Mouse (Mus musculus): ENCODE results near the gene Erc1.
"Not testable (repeated sequence)": the region's sequence is repeated elsewhere in the genome, so short reads cannot be mapped to it uniquely, and the experiment has no call there.

Gene Erc1

GRCm38 (mm10) chr6:119704899-119705298 is 143.1 kb downstream of the Erc1 start:
- DNase-seq = no peak

- no peak for DNase-seq
These were observed 155.2 kb downstream of the Erc1 start for GRCm38 (mm10) chr6:119692754-119693153.

GRCm38 (mm10) chr6:119686470-119686869 is 161.5 kb downstream of the Erc1 start:
- no peak for DNase-seq

DNA sequence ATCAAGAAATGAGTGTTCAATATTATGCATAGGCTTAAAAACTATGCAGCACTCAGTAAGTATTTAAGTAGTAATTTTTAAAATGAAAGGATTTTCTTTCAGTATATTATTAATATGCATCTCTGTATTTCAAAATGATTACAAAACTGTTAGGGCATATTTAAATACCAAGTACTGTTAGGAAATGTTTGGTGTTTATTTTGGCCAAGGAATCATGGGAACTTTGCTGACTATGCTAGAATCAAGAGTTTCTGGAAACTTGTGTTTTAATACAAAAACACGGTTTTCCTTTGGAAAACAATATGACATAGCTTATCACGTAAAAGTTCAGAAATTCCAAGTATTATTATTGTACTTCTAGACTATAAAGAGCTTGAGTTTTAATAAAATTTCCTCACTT is 167.2 kb downstream of the Erc1 start:
- no peak for DNase-seq

DNA sequence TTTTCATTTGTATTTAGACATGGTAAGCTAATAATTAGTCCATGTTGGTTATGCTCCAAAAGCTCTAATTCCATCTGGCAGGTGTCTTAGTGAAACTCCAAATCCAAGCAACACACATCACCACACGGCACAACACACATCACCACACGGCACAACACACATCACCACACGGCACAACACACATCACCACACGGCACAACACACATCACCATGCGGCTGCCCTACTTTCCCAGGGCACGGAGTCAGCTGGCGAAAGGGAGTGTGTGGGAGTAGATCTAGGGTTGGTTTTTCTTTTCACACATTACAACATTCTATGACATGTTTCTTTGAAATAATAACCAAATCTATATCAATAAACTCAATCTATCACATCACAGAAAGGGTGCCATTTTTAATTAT is 173.2 kb downstream of the Erc1 start:
- no peak for DNase-seq

DNA sequence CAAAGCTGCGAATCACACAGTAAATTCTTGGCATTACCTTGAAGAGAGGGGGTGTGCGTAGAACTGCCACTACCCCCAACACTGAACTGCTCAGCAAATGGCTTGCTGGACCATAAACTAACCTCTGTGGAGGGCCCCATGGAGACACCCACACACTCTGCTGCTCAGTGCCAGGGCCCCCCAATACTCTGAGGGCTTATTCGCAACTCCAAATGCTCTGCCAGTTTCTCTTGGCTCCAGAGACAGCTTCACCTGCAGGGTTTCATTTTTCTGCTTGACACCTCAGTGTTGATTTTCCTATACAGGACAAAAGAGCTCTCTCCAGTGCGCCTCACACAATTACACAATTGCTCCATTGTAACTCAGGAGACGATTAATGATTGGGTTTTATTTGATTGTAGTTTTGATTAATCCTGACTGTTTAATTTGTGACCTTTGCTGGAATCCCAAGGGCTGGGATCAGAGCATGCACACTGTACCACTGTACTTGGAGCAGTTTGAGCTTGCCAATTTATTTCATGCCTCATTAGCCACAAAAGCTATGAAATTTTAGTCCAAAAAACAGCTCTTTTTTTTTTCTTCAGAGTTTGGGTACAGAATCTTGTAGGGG is 173.7 kb downstream of the Erc1 start:
- DNase-seq = no peak

DNA sequence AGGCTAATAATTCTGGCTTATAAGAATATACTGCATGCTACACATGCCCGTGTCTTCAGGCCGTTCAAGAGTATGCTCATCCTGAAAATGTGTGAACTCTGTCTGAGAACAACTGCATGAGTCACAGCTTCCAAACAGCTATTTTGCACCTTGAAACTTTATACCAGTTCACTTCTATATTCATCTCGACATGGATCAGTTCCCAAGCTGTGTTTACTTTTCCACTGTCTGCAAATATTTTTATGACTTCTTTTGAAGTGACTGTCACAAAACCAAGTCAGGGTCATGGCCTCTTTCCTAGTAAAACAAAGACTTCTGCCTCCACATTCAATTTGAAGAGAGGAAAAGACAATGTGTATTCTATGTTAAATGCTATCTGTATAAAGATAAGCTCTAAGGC is 178.2 kb downstream of the Erc1 start:
- no peak for DNase-seq

GRCm38 (mm10) chr6:119662936-119663335 is 185.0 kb downstream of the Erc1 start:
- DNase-seq = no peak

DNA sequence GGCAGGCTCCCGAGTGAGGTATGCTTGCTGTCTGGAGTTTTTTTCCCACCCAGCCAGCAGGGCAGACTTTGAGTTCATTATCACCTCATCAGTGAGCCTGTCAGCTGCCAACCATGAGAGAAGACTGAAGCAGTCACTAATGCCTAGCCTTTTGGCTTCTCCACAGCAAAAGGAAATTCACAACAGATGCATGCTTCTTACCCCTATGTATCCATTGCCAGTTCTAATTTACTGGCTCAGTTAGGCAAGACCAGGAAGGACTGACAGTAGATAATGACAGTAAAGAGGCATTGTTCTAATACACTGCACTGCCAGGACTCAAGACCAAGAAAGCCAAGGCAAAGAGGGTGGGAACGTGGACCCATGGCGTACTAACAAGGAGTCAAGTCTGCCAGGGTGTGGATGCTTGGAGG is 186.9 kb downstream of the Erc1 start:
- no peak for DNase-seq

DNA sequence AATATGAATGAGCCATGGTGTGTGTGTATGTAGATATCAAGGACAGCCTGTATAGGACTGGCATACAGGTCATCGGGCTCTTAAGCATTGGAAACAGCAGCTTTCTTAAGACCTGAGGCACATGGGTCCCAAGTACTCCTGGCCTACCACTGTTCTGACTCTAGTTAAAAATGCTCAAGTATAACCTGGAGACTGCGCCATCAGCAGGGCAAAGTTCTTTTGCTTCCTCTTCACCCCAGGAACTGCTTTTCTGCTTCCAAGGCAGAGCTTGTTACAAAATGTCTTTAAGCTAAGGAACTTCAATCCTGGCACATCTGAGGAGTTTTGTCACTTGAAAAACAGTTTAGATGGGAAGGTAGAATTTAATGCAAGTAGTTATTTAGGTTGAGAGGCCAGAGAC is 189.5 kb downstream of the Erc1 start:
- DNase-seq = no peak

DNA sequence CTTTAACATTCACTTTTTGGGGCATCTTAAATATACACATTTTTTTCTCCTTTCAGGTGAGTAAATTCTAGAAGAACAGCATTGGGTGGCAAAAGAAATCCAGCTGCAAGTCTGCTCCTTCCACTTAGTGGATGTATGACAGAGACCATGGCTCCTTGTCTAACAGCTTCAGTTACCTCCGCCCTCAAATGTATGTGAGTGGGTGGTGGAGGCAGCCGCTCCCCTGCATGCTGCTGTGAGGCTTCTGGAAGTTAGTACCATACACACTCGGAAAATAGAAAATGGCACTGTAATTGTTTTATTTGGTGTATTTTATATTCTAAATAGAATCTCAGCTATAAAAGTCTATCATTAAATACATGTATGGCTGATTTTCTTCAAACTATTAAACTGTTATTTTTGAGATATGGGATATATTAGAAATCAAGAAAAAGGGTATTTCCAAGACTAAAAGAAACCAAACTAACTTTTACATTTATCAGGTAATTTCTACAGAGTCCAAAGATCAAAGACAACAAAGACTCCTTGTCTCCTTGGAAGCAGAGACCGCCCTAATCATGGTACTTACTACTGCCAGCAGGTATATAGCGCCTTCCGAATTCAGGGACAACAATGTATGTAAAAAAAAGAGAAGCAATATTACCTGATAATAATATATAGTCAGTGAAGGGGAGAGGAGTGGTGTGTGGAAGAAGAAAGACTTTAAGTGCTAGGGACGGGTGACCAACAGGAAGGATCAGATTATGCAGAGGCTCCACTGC is 190.4 kb downstream of the Erc1 start:
- no peak for DNase-seq

- not testable (repeated sequence) for DNase-seq
These were observed 193.2 kb downstream of the Erc1 start for GRCm38 (mm10) chr6:119654777-119655176.

- DNase-seq = no peak
These were observed 204.0 kb downstream of the Erc1 start for GRCm38 (mm10) chr6:119643880-119644460.

GRCm38 (mm10) chr6:119643178-119643728 is 204.7 kb downstream of the Erc1 start:
- no peak for DNase-seq

DNA sequence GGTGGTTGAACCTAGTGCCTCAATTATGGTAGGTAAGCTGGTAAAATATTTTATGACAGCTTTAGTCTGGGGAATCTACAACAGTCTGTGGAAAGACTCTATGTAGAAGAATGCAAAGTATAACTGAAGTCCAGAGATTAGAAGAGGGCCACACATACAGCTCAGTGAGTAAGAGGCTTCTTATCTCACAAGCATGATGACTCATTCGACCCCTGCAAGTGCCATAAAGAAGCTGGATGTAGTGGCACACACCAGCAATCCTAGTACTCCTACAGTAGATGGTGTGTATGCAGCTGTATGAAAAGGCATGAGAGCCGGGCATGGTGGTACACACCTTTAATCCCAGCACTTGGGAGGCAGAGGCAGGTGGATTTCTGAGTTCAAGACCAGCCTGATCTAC is 205.2 kb downstream of the Erc1 start:
- DNase-seq = no peak

GRCm38 (mm10) chr6:119635629-119636028 is 212.3 kb downstream of the Erc1 start:
- peak; percentile 24 for DNase-seq

DNA sequence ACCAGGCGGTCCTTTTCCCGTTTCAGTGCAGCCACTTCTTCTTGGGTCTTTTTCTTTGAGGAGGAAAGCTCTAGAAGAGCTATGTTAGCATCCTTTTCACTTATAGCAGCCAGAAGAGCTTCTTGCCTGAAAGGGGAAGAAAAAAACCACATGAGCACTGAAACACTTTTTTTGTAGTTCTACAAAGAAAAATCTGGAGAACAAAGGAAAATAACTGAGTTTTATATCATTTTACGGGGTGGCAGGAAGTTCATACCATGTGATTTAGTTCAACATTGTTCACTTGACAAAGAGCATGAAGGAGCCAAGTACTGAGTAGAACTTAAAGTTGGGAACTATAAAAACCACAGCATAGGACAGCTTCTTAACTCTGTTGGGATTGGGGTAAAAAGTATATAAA is 217.3 kb downstream of the Erc1 start:
- DNase-seq = peak; percentile 15

DNA sequence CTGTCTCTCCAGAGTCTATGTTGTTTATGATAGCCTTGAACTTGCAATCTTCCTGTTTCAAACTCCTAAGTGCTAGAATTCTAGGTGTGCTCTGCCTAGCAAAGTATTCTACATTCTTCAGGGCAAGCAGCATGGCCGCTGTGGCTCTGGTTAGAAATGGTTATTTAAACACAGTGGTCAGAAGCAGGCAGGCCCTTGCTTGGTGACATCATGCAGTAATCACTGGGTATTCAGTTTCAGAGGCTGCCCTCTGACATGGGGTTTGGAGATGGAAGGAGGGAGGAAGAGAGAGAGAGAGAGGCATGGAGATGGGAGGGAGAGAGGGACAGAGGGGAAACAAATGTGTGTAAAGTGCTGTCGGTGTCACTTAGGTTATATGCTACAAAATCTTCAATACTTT is 246.6 kb downstream of the Erc1 start:
- DNase-seq = no peak

GRCm38 (mm10) chr6:119595440-119595839 is 252.5 kb downstream of the Erc1 start:
- DNase-seq = no peak

GRCm38 (mm10) chr6:119590872-119591271 is 257.1 kb downstream of the Erc1 start:
- no peak for DNase-seq

GRCm38 (mm10) chr6:119587897-119588296 is 260.1 kb downstream of the Erc1 start:
- DNase-seq = no peak

DNA sequence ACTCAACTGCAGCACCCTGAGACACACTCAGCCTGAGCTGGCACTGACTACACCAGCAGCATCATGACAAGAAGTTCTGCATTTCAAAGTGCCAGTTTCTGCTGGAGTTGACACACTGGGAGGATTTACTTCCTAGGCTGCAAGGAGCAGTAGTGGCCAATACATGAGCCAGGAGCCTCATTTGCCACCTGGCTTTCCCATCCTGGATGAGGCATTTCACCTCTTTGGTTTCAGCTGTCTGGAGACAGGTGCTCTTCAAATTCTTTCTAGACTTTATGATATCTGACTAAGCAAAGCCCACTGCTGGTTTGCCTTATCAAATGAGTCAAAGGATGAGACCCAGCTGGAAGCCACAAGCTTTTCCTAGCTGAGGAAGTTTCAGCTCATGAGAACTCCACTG is 260.5 kb downstream of the Erc1 start:
- DNase-seq = no peak

GRCm38 (mm10) chr6:119585652-119586375 is 262.2 kb downstream of the Erc1 start:
- DNase-seq = no peak

Measured in thymus, postnatal 14 days (tissue).